Mouse (Mus musculus): ENCODE results near the gene Rnf43. TPM values are rescaled to one million over a fixed set of nuclear protein-coding genes. Genes with fewer than 3 reads are reported as not detected.

The Rnf43 gene
- polyA plus RNA-seq, 1 experiment from 2014 or later, result 1.6 TPM

GRCm38 (mm10) chr11:87682096-87682495 is 19.6 kb downstream of the Rnf43 start:
- ATAC-seq (ENCODE audit: insufficient number of reproducible peaks, low FRiP score, low TSS enrichment, low read depth) (no peak), DNase-seq (ENCODE audit: low spot score) (no peak)
- Histone ChIP-seq H3K4me2 (ENCODE audit: low read depth, severe bottlenecking) (no peak overlapping the region), H3K9ac (ENCODE audit: low read length) (no peak overlapping the region), H3K9me3 (ENCODE audit: control insufficient read depth, low read length) (no peaks in the 10 kb centered on the region), H3K27ac (replicated peaks; ENCODE audit: low read depth, low read length) (no peak overlapping the region), H3K27me3 (ENCODE audit: control insufficient read depth, insufficient read depth, low read length) (no peaks in the 10 kb centered on the region), H3K4me1 (ENCODE audit: control insufficient read depth, insufficient read depth, low read length) (no peaks in the 10 kb centered on the region), H3K4me3 (ENCODE audit: low read depth, low read length) (no peak overlapping the region), H3K36me3 (ENCODE audit: control insufficient read depth, insufficient read depth, low read length) (no peaks in the 10 kb centered on the region)
- WGBS, result 61% methylated on average over 12 of the region's 12 CpGs

- DNase-seq (ENCODE audit: low spot score) (no peak), ATAC-seq (ENCODE audit: insufficient number of reproducible peaks, low FRiP score, low TSS enrichment, low read depth) (no peak)
- H3K4me1 ChIP-seq (ENCODE audit: control insufficient read depth, insufficient read depth, low read length), result no peaks in the 10 kb centered on the region
- H3K27me3 ChIP-seq (ENCODE audit: control insufficient read depth, insufficient read depth, low read length), result no peaks in the 10 kb centered on the region
- 30% methylated on average over 13 of the region's 13 CpGs for WGBS
- H3K27ac ChIP-seq (replicated peaks; ENCODE audit: low read depth, low read length), result no peak overlapping the region
- no peak overlapping the region for H3K4me3 ChIP-seq (ENCODE audit: low read depth, low read length)
- no peak overlapping the region for H3K9ac ChIP-seq (ENCODE audit: low read length)
- no peaks in the 10 kb centered on the region for H3K36me3 ChIP-seq (ENCODE audit: control insufficient read depth, insufficient read depth, low read length)
- no peaks in the 10 kb centered on the region for H3K9me3 ChIP-seq (ENCODE audit: control insufficient read depth, low read length)
- H3K4me2 ChIP-seq (ENCODE audit: low read depth, severe bottlenecking), result no peak overlapping the region
Observed at GRCm38 (mm10) chr11:87682838-87683571, 20.5 kb downstream of the Rnf43 start.

GRCm38 (mm10) chr11:87686407-87686806 is 23.9 kb downstream of the Rnf43 start:
- Histone ChIP-seq H3K36me3 (ENCODE audit: control insufficient read depth, insufficient read depth, low read length) (no peaks in the 10 kb centered on the region), H3K4me1 (ENCODE audit: control insufficient read depth, insufficient read depth, low read length) (peaks cover 3% of the 10 kb centered on the region; the same call in 1 of the 2 replicates), H3K9ac (ENCODE audit: low read length) (no peak overlapping the region), H3K27ac (replicated peaks; ENCODE audit: low read depth, low read length) (no peak overlapping the region), H3K4me2 (ENCODE audit: low read depth, severe bottlenecking) (no peak overlapping the region), H3K27me3 (ENCODE audit: control insufficient read depth, insufficient read depth, low read length) (no peaks in the 10 kb centered on the region), H3K4me3 (ENCODE audit: low read depth, low read length) (no peak overlapping the region), H3K9me3 (ENCODE audit: control insufficient read depth, low read length) (no peaks in the 10 kb centered on the region)
- WGBS, result 69% methylated on average over 7 of the region's 7 CpGs
- ATAC-seq (ENCODE audit: insufficient number of reproducible peaks, low FRiP score, low TSS enrichment, low read depth) (no peak), DNase-seq (ENCODE audit: low spot score) (no peak)

GRCm38 (mm10) chr11:87687246-87688225 is 25.0 kb downstream of the Rnf43 start:
- WGBS, result 69% methylated on average over 15 of the region's 15 CpGs
- H3K9me3 ChIP-seq (ENCODE audit: control insufficient read depth, low read length), result no peaks in the 10 kb centered on the region
- DNase-seq (ENCODE audit: low spot score), result no peak
- H3K36me3 ChIP-seq (ENCODE audit: control insufficient read depth, insufficient read depth, low read length), result no peaks in the 10 kb centered on the region
- H3K4me2 ChIP-seq (ENCODE audit: low read depth, severe bottlenecking), result no peak overlapping the region
- no peaks in the 10 kb centered on the region for H3K27me3 ChIP-seq (ENCODE audit: control insufficient read depth, insufficient read depth, low read length)
- no peak overlapping the region for H3K9ac ChIP-seq (ENCODE audit: low read length)
- H3K4me3 ChIP-seq (ENCODE audit: low read depth, low read length), result no peak overlapping the region
- no peak overlapping the region for H3K27ac ChIP-seq (replicated peaks; ENCODE audit: low read depth, low read length)
- no peak for ATAC-seq (ENCODE audit: insufficient number of reproducible peaks, low FRiP score, low TSS enrichment, low read depth)
- peaks cover 3% of the 10 kb centered on the region; the same call in 1 of the 2 replicates for H3K4me1 ChIP-seq (ENCODE audit: control insufficient read depth, insufficient read depth, low read length)

- no peak overlapping the region for H3K27ac ChIP-seq (replicated peaks; ENCODE audit: low read depth, low read length)
- 75% methylated on average over 11 of the region's 11 CpGs for WGBS
- H3K4me2 ChIP-seq (ENCODE audit: low read depth, severe bottlenecking), result no peak overlapping the region
- H3K4me3 ChIP-seq (ENCODE audit: low read depth, low read length), result no peak overlapping the region
- ATAC-seq (ENCODE audit: insufficient number of reproducible peaks, low FRiP score, low TSS enrichment, low read depth) (no peak), DNase-seq (ENCODE audit: low spot score) (no peak)
- H3K9ac ChIP-seq (ENCODE audit: low read length), result no peak overlapping the region
- H3K9me3 ChIP-seq (ENCODE audit: control insufficient read depth, low read length), result no peaks in the 10 kb centered on the region
- H3K4me1 ChIP-seq (ENCODE audit: control insufficient read depth, insufficient read depth, low read length), result peaks cover 3% of the 10 kb centered on the region; the same call in 1 of the 2 replicates
- H3K27me3 ChIP-seq (ENCODE audit: control insufficient read depth, insufficient read depth, low read length), result no peaks in the 10 kb centered on the region
- no peaks in the 10 kb centered on the region for H3K36me3 ChIP-seq (ENCODE audit: control insufficient read depth, insufficient read depth, low read length)
Observed at GRCm38 (mm10) chr11:87688478-87689203, 26.1 kb downstream of the Rnf43 start.

GRCm38 (mm10) chr11:87689402-87689808 is 26.9 kb downstream of the Rnf43 start:
- peak; percentile 33 for DNase-seq (ENCODE audit: low spot score)

GRCm38 (mm10) chr11:87690054-87690740 is 27.7 kb downstream of the Rnf43 start:
- no peak overlapping the region for H3K27ac ChIP-seq (replicated peaks; ENCODE audit: low read depth, low read length)
- ATAC-seq (ENCODE audit: insufficient number of reproducible peaks, low FRiP score, low TSS enrichment, low read depth), result no peak
- no peaks in the 10 kb centered on the region for H3K27me3 ChIP-seq (ENCODE audit: control insufficient read depth, insufficient read depth, low read length)
- H3K9ac ChIP-seq (ENCODE audit: low read length), result no peak overlapping the region
- peaks cover 3% of the 10 kb centered on the region; the same call in 1 of the 2 replicates for H3K4me1 ChIP-seq (ENCODE audit: control insufficient read depth, insufficient read depth, low read length)
- H3K4me3 ChIP-seq (ENCODE audit: low read depth, low read length), result no peak overlapping the region
- DNase-seq (ENCODE audit: low spot score), result no peak
- 62% methylated on average over 16 of the region's 16 CpGs for WGBS
- no peaks in the 10 kb centered on the region for H3K36me3 ChIP-seq (ENCODE audit: control insufficient read depth, insufficient read depth, low read length)
- H3K4me2 ChIP-seq (ENCODE audit: low read depth, severe bottlenecking), result no peak overlapping the region
- H3K9me3 ChIP-seq (ENCODE audit: control insufficient read depth, low read length), result no peaks in the 10 kb centered on the region

More at GRCm38 (mm10) chr11:87689402-87689808, 26.9 kb downstream of the Rnf43 start:
- Histone ChIP-seq H3K9ac (ENCODE audit: low read length) (no peak overlapping the region), H3K4me2 (ENCODE audit: low read depth, severe bottlenecking) (no peak overlapping the region), H3K27me3 (ENCODE audit: control insufficient read depth, insufficient read depth, low read length) (no peaks in the 10 kb centered on the region), H3K4me3 (ENCODE audit: low read depth, low read length) (no peak overlapping the region), H3K27ac (replicated peaks; ENCODE audit: low read depth, low read length) (no peak overlapping the region), H3K4me1 (ENCODE audit: control insufficient read depth, insufficient read depth, low read length) (peaks cover 3% of the 10 kb centered on the region; the same call in 1 of the 2 replicates), H3K36me3 (ENCODE audit: control insufficient read depth, insufficient read depth, low read length) (no peaks in the 10 kb centered on the region), H3K9me3 (ENCODE audit: control insufficient read depth, low read length) (no peaks in the 10 kb centered on the region)
- 6% methylated on average over 7 of the region's 7 CpGs for WGBS
- ATAC-seq (ENCODE audit: insufficient number of reproducible peaks, low FRiP score, low TSS enrichment, low read depth), result no peak
